Mouse (Mus musculus) right cerebral cortex, postnatal 25 days (tissue): ENCODE measurements at regions not wholly inside any gene's neighbourhood (a gene's known extent, or its start where the extent isn't known, plus 50 kb on each side); places are given as distances from the start of the nearest gene placed in this dataset.
A peak's percentile ranks its signal among the peaks of the same experiment; 100 is the strongest.

Experiments used
- DNase-seq: peaks from one replicate; pipeline ENCODE4 v3.0.0; 2022

DNA sequence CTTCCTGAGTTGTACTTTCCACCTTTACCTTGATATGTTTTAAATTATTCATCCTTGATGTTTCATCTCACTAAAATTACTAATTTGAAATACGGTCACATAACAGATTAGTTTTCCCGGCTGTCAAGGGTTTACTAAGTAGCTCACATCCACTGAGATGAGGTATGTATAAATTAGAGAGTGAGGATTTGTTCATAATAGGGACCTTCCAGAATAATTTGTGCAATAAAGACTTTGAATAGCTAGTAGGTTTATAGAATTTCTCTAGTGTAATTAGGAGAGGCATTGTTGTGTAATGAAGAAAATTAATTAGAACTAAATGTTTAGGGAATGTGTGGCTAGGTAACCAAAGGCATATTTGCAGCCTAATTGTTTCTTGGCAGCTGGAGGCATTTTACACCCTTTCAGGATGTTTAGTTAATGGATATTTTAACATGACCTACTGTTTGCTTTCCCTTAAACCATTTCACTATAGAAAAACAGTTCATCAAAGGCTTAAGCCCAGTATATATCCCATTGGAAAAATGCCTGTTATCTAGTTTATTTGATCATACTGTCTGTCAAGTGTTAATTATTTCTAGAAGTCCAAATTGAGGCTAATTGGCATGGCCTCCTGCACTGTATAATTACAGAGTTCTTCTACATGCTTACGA lies 70.8 kb downstream of the Mat2b start:
- DNase-seq: no peak

DNA sequence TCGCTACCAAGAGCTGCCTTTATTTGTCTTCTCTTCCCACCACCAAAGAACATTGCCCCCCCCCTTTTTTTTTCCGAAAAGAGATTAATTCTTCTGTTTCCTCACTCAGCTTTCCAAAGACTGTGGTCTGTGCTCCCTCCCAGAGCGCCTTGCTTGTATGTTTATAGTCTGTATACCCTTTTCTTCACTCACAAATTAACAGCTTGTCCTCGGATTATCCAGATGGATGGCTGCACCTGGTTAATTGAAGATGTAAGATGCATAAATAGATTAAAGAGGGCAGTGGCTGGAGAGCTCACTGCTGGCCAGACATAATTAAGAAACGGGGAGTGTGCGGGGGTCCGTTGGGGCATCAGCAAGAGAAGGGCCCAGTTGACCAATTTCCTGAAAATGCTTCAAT lies 75.0 kb downstream of the Mat2b start:
- DNase-seq: no peak

DNA sequence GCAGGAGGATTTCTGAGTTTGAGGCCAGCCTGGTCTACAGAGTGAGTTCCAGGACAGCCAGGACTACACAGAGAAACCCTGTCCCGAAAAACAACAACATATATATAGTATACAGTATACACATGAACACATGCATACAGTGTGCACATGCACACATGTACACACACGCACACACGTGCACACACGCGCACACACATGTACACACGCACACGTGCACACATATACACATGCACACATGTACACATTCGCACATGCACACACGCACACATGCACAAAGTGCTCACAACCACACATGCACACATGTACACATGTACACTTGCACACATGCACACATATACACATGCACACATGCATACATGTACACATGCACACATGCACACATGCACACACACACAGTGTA lies 92.0 kb downstream of the Mat2b start:
- no peak for DNase-seq

DNA sequence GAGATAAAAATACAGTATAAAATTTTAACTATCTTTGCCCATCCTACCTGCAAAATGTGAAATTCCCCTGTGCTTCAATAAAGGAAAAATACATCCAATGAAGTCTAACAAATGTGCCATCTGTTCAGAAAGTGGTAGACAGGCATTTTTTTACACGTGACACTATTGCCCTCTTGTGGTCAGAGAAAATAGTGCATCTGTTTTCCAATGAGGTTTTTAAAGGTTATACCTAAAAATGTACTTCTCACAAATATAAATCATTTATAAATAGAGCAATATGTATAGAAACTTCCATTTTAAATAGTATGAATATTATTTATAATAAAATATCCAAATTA lies 93.5 kb downstream of the Mat2b start:
- no peak for DNase-seq

DNA sequence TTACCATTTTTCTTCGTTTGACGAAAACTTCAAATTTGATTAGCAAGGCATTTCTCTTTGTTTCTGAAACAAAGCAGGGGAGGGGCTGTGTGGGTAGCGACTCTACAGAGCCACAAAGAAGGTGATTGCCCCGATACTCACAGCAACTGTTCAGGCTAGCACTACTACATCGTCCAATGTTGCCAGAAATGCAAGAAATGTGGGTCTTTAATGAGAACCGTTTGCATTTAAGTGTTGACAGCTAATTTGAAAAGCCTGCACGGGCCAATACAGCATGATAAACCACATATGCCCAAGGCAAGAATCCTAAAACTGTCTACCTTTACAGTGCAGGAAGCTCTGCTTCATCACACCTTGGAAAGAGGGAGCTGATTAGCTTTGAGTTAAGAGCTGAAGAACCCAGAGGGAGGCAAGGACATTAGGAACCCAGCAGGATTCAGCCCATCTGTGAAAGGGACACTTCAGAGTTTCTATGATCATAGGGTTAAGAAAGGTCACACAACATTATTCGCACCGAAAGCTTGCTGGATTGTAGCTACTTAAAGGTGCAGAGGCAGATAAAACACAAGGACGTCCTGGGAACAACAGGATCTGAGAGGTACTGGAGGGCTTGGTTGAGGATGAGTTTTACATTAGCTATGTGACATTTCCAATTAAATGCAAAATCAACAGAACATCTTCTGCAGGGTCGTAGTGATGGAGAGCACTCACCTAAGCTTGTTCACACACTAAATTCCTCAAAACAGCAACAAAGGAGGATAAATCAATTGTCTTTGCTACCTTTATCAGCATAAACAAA lies 94.0 kb downstream of the Mat2b start:
- no peak for DNase-seq

DNA sequence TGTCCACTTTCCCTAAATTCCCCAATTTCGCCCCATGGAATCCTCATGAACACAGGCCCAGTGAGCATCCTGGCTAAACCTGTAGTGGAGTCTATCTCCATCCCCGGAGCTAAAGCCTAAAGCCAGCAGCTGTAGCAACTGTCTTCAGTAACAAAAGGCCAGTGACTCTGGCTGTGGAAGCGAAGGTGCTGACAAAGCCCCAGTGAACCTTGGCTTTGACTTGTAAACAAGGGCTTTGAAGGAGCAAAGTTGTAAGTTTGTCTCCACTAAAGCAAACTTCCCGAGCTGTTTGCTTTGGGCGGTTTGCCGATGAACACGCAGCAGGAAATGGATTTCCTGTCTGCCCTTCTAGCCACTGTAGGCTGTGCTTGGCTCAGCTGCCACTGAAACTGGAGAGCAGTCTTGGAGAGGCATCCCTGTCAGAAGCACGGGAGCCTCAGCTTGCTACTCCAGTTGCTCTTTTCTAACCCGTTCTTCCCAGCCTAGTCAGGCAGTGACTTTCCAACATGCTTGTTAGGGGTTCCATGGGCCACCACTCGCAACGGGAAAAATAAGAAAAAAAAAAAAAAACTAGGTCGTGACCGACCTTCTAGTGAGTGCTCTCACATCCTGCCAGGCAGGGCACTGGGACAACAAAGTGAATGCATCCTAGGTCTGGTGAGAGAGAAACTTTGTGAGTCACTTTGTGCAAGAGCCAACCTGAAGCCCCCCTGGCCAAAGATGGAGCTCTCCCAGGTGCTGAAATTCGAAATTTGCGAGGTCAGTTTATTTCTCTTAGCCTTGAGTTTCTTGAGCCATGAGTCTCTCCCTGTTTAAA lies 94.8 kb downstream of the Mat2b start:
- no peak for DNase-seq

DNA sequence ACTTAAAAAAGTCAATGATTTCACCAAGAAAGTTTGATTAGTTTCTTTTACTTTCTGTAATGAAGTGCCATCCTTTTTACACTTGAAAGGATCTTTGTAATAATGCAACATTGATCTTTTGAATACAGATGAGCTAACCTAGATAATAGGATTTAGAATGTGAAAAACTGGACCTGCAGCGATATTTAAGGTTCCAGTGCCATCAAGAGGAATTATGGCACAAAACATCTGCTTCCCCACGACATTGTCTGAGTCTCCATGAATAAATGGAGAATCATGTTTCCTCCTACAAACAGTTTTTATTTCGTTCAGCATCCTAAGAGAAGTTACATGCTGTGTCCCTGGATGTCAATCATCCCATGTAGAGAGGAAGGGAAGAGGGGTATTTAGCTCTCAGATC lies 98.7 kb downstream of the Mat2b start:
- no peak for DNase-seq

DNA sequence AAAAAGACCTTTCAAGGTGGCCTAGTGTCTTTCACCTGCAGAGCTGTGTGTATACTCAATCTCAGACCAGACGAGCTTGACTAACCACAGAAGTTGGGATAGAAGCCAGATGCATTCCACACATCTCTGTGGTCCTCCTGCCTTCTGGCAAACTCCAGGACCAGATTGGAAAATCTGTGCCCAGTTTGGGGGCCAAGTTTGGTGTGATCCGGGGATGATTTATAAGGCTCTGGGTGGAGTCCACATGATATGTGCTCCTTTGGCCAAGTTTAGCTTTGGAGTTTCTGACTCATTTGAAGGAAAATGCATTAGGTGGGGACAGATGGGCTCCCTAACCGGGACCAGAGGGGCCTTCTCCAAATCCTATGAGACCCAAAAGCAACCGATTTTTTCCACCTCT lies 102.9 kb downstream of the Mat2b start:
- no peak for DNase-seq

DNA sequence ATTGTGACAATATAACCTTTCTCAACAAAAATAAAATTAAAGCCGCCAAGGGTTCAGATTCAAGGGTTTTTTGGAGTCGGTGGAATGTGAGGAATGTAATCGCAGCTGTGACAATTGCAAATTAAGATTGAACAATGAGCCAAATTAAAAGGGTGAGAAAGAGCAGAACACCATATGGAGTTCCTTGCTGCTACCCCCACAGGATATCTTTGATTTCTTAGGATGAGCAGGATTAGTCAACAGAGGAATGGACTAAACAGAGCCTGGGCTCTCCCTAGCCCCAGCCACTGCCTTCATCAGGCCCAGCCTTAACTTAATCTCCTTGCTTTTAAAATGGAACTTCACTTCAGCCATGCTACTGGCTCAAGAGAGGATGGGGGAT lies 121.3 kb downstream of the Mat2b start:
- DNase-seq: no peak

DNA sequence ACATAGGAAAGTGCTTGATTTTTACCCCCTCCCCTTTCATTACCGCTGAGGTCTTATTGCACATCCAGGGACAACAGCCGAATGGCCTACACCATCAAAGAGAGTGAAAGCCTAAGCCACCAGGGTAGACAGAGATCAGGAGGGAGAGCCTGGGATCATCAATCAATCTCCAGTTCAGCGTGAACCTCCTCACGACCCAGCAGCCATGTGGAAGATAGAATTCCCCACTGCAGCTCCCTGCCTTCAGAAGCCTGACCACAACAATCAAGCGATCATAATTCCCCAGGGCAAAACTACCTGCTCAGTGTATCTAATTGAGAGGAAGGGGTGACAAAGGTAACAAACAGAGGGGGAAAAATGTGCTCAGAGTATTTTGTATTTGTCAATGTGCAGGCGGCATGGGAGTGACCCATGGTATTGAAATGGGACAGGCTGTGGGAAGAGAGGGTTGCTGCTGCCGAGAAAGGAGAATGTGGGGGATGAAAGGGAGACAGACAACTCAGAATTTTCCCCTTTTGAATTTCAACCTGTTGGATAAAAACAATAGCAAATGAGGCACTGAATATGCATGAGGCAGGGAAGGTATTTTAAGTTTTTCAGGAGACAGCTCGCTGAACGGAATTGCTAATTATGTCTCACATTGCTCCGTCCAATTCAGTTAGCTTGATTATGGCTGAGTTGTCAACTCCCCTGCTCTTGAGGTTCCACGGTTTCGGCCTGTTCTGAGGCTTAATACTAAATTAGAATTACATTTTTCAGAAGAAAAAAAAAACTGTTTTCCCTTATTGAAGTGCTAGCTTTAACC lies 121.8 kb downstream of the Mat2b start:
- DNase-seq: peak; percentile 37

DNA sequence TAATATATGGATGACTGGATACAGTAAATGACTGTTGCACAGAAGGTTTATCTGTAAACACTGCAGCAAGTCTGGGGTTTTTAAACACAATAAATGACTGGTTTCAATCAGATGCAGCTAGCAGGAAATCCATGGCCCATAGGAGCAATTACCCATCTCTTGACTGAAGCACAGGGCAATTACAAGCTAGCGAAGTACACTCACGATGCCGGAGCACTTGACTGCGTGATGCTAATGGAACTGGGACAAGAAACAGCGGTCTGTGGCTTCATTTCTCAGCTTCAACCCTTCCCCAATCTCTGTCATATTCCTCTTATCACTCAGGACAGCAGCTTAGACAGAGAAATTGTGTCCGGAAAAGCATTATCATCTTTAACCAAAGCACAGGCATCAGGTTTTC lies 132.1 kb downstream of the Mat2b start:
- no peak for DNase-seq

DNA sequence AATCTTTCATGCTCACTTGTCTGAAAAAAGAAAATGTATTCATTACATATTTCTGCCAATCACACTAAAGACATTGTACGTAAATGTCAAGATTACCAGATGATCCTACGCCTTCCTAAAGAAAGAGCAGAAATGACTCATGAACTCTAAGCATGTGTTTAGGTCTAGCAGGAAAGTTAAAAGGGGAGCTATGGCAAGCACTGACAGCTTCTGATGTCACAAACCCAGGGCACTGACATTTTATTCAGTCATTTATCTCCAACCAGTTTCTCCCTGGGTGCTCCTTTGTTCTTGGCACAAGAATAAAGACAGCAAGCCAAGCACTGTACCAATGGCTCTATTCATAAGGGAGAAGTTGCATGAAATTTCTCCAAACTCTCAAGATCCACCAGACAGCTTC lies 133.0 kb downstream of the Mat2b start:
- no peak for DNase-seq

DNA sequence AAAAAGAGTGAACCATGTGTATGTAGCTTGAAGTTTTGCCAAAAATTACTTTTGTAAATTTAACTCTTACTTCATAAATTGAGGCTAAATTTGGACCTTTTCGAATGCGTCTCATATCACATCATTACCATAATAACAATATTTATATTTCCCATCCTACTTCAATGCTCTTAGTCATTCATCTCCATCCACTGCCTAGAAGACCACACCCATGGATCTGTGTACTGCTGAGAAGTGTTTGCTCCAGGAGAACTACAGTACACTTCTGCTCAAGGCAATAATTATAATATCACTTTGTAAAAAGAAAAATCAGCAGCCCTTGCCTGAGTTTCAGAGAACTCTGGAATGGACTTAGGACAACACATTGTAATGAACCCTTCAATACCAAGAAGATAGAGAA lies 133.6 kb downstream of the Mat2b start:
- DNase-seq: no peak

DNA sequence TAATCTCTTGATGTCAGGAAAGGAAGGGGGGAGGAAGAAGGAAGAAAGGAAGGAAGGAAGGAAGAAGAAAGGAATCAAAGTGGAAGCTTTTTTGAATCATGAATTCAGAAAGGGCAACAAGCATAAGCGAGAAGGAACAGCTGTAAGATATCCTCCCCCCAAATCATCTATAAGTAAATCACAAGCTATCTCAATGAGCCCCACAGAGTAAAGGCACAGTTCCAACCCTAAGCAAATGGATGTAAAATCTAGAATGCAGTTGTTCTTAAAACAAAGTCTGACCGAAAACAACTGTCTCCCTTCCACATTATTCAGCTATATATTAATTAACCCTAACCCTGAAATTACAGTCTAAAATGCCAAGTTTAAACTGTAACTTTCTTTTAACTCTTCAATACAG lies 136.5 kb downstream of the Mat2b start:
- no peak for DNase-seq

DNA sequence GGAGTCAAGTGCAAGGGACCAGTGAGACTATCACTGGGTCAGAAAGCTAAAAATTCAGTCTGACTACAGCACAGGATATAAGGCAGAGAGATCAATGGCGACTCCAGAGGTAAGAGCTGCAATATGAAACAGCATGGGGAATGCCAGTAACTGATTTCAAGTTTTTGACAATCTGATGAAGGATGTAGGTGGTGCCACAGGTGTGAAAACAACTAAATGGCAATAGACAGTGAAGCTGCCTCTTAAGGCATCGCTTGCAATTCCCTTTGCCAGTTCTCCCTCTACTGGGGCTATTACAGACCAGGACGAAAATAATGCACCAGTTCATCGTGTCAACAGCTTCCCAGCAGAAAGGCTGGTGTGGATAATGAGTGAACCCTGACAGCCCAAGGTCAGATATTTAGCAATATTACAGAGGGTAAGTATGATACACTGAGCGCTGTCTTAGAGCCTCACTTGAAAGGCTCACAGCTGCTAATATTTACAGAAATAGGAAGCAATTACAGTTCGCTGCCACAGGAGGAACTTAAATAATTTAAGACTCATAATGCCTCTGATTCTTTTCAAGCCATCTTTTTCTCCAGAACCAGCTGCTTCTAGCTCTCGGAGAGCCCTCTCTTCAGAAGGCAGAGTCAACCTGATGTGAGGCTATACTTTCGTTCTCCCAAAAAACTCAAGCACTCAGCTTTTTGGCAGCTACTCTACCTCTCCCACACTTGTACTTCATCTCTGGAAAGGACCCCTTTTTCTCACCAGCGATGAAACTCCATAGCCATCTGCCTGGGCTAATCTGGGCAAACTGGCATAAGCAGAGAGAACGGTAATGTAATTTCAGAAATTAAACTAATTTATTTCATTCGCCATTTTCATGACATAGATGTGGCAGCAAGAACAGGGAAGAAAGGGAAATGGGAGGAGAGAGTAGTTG lies 139.9 kb downstream of the Mat2b start:
- peak; percentile 56 for DNase-seq

DNA sequence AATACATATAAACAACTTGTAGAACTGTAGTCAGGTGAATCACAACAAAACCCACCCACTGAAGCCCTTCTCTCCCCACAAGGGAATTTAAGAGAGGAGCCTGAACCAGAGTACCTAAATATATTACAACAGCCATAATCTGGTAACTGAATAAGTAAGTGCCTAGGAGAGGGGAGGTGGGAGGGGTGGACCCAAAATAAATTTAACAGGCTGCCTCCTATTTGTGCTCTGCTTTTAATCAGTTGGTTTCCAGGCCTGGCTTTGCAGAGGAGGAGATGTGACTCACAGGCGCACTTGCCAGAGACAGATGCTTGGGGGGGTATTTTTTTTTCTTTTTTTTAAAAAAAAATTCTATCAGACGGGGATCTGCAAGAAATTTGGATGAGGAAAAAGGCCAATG lies 142.9 kb downstream of the Mat2b start:
- peak; percentile 63 for DNase-seq

DNA sequence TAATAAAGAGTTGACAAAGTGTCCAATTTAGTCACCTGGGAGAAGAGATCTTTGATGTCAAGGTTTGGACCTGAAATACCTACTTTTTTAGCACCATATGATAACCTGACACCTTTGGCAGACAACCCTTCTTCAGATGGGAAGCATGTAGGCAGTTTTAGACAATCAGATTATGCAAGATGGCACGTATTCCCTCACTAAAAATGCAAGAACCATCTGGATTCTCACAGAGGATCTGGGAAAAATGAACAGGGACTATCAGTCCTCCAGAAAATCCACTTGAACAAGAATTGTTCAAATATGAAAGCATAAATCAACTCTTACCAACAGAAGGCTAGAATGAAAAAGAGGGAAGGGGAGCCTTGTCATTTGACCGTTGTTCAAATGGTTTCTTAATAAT lies 148.4 kb downstream of the Mat2b start:
- no peak for DNase-seq

DNA sequence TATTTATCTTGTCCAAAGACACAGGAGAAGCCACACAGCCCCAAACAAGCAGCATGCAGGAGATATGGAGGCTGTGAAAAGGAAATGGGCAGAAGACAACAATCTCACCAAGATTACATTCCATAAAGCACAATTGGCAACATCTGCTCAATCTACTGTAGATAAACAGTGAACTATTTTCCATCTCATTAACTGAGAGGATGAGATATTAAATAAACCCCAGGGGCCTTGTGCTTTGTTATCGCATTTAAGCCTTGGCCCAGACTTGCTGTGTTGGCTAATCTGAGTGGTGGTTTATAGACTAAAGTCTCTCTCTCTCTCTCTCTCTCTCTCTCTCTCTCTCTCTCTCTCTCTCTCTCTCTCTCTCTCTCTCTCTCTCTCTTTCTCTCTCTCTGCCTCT lies 149.5 kb downstream of the Mat2b start:
- no peak for DNase-seq

DNA sequence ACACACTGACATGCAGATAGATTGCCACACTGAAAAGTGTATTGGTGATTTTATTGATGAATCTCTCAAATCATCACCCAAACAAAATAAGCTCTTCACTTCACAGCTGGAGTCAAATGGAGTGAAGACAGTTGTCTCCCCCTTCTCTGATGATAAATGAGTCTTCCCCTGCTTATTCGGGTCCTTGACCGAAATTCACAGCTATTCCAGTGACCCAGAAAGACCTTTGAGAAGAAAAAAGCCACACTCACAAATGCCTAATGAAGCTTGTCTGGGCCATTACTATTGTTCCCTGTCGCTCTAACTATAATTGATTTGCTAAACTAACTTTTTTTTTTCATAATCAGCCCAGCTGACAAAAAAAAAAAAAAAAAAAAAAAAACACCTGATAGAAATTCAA lies 154.8 kb downstream of the Mat2b start:
- DNase-seq: no peak

DNA sequence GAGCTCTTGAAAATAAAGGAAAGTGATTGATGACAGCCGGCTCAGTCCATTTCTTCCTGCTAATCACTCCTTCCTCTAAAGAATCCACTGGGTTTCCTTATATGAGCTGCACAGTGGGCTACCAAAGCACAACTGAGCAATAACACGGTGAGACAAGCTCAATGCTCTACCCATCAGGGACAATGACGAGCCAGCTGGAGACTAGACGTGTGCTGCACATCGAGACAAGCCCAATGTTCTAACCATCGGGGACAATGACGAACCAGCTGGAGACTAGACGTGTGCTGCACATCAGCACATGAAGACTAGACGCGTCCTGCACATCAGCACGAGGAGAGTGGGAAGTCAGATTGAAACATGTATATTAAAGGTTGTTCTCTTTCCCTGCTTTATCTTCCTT lies 155.2 kb downstream of the Mat2b start:
- DNase-seq: no peak

DNA sequence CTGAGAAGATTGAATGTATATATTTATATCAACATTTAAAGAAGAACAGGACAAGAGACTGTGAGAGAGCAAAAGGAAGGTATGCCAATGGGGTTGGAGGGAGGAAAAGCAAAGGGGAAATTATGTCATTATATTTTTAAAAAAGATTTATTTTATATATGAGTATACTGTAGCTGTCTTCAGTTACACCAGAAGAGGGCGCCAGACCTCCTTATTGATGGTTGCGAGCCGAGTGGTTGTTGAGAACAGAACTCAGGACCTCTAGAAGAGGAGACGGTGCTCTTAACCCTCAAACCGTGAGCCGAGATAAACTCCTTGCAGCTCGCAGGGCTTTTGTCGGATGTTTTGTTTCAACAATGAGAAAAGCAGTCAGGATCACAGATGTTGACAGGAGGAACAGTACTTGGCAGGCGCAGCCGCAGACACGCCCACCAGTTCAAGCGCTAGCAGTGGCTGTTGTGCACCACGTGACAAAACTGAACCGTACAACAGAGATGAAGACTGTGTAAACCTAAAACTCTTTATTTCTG lies 158.7 kb downstream of the Mat2b start:
- no peak for DNase-seq
